Mouse (Mus musculus) layer of hippocampus, postnatal 36 days (tissue): Measurements from ENCODE around the gene Armh1. TPM values are rescaled to one million over a fixed set of nuclear protein-coding genes. Genes with fewer than 3 reads are reported as not detected.

Experiments
- DNase-seq, 2 experiments: peaks; one replicate each; pipeline ENCODE4 v3.0.0; 2022
- total RNA-seq, 2 experiments: library from RNA; stranded (reverse); gene quantifications; 2 replicates each; pipeline ENCODE4 v1.2.3; 2021

Gene Armh1
- under 1 TPM; 0.43 to 0.82 TPM for total RNA-seq

- DNase-seq, result peak; percentile 73 to 81
Observed at GRCm38 (mm10) chr4:117251801-117252316, at the start of gene Armh1, which contains the start of gene Tmem53. Gene Armh1, minus strand, starts transcription at chr4:117252125. Gene Tmem53, plus strand, starts transcription at chr4:117251951.

GRCm38 (mm10) chr4:117299921-117300320 is 48.0 kb upstream of the Armh1 start:
- no peak for DNase-seq

GRCm38 (mm10) chr4:117297819-117298218 is 45.9 kb upstream of the Armh1 start:
- DNase-seq, result no peak

GRCm38 (mm10) chr4:117296849-117297593 is 45.1 kb upstream of the Armh1 start:
- no peak for DNase-seq

- DNase-seq, result no peak
Observed at GRCm38 (mm10) chr4:117291696-117292095, 39.8 kb upstream of the Armh1 start.

GRCm38 (mm10) chr4:117288927-117289801 is 37.2 kb upstream of the Armh1 start:
- DNase-seq, result peak; percentile 70 to 75

GRCm38 (mm10) chr4:117288277-117288926 is 36.5 kb upstream of the Armh1 start:
- no peak for DNase-seq

GRCm38 (mm10) chr4:117284363-117284762 is 32.4 kb upstream of the Armh1 start:
- no peak for DNase-seq

GRCm38 (mm10) chr4:117283271-117284191 is 31.6 kb upstream of the Armh1 start:
- DNase-seq, result no peak

- no peak for DNase-seq
Observed at GRCm38 (mm10) chr4:117281090-117281845, 29.3 kb upstream of the Armh1 start.

- no peak for DNase-seq
Observed at GRCm38 (mm10) chr4:117280397-117280930, 28.5 kb upstream of the Armh1 start.

GRCm38 (mm10) chr4:117279253-117279642 is 27.3 kb upstream of the Armh1 start:
- no peak for DNase-seq

GRCm38 (mm10) chr4:117278381-117279252 is 26.7 kb upstream of the Armh1 start:
- DNase-seq, result no peak

- no peak for DNase-seq
Observed at GRCm38 (mm10) chr4:117277687-117278086, 25.8 kb upstream of the Armh1 start.

GRCm38 (mm10) chr4:117277021-117277420 is 25.1 kb upstream of the Armh1 start:
- DNase-seq, result peak; percentile 47 to 50

GRCm38 (mm10) chr4:117276281-117276711 is 24.4 kb upstream of the Armh1 start:
- no peak for DNase-seq

GRCm38 (mm10) chr4:117274720-117275119 is 22.8 kb upstream of the Armh1 start:
- no peak for DNase-seq

- DNase-seq, result no peak
Observed at GRCm38 (mm10) chr4:117272459-117272858, 20.5 kb upstream of the Armh1 start.

GRCm38 (mm10) chr4:117270278-117270677 is 18.4 kb upstream of the Armh1 start:
- peak; percentile 69 to 71 for DNase-seq
